23 mouse cellular contexts compared by ENCODE assay signal in the genomic region with DNA sequence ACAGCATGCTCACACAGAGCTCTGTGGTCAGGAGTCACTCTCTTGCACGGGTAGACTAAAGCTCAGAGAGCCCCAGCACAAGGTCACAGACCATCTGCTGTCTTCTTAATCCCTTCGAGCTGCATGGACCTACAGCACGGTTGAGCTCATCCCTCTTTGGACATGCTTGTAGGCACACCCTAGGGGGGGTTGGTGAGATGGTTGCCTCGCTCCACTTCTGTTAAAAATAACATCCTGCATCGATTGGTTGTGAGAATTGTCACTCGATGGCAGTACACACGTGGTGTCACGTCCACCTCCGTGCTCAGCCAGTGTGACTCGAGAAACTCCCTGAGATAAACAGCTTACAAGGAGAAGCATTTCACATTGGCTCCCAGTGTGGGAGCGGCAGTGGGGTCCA. TPM values are rescaled to one million over a fixed set of nuclear protein-coding genes. Genes with fewer than 3 reads are reported as not detected.
"Had no signal": no experiment of that assay in that cellular context is flagged by ENCODE, and none has a peak within 500 bp of the region (broad histone marks: within the 10 kb centered on the region; RNA-seq: fewer than 3 reads in every experiment).

No protein-coding gene starts in this region.

- H3K4me2 ChIP-seq: limb, embryonic 12.5 days; limb, embryonic 15.5 days; liver, embryonic 11.5 days; lung, embryonic 14.5 days; midbrain, embryonic 12.5 days; midbrain, embryonic 15.5 days; neural tube, embryonic 12.5 days; neural tube, embryonic 15.5 days had no signal

- H3K27me3 ChIP-seq: limb, embryonic 12.5 days; limb, embryonic 15.5 days; midbrain, embryonic 12.5 days; midbrain, embryonic 15.5 days; neural tube, embryonic 12.5 days; neural tube, embryonic 15.5 days had no signal

- H3K4me3 ChIP-seq: left cerebral cortex, adult 2 months; limb, embryonic 12.5 days; limb, embryonic 15.5 days; midbrain, embryonic 12.5 days; midbrain, embryonic 15.5 days; neural tube, embryonic 12.5 days; neural tube, embryonic 15.5 days had no signal

- ATAC-seq: liver, postnatal 0 days; lung, postnatal 0 days; midbrain, embryonic 15.5 days had no signal

- H3K9me3 ChIP-seq: limb, embryonic 12.5 days; limb, embryonic 15.5 days; midbrain, embryonic 12.5 days; midbrain, embryonic 15.5 days; neural tube, embryonic 12.5 days; neural tube, embryonic 15.5 days had no signal

- H3K9ac ChIP-seq: limb, embryonic 12.5 days; limb, embryonic 15.5 days; liver, embryonic 14.5 days; liver, postnatal 0 days; lung, embryonic 14.5 days; midbrain, embryonic 12.5 days; midbrain, embryonic 15.5 days; neural tube, embryonic 12.5 days; neural tube, embryonic 15.5 days had no signal

- H3K4me1 ChIP-seq: midbrain, embryonic 12.5 days had no signal

- H3K27ac ChIP-seq: left cerebral cortex, adult 2 months; limb, embryonic 12.5 days; limb, embryonic 15.5 days; liver, embryonic 14.5 days; macrophage; midbrain, embryonic 12.5 days; midbrain, embryonic 15.5 days; neural tube, embryonic 12.5 days; neural tube, embryonic 15.5 days; stomach, postnatal 0 days had no signal

- DNase-seq: kidney, adult 2 months; kidney, postnatal 10 days; kidney, postnatal 36 days; layer of hippocampus, postnatal 36 days; liver, postnatal 0 days; lung, embryonic 14.5 days; right cerebral cortex, postnatal 4 days; thymus, postnatal 25 days had no signal

RNA-seq across cellular contexts. Expression of gene Pgpep1l, which starts 45.2 kb away (rescaled TPM):
- total RNA-seq: megakaryocyte, adult 5-6 weeks had no signal
- polyA plus RNA-seq: kidney, embryonic 14.5 days; limb, embryonic 12.5 days; liver, embryonic 11.5 days; liver, embryonic 14.5 days; liver, postnatal 0 days; lung, embryonic 14.5 days; lung, postnatal 0 days; midbrain, embryonic 12.5 days; midbrain, embryonic 15.5 days; neural tube, embryonic 12.5 days; neural tube, embryonic 15.5 days; stomach, embryonic 14.5 days; stomach, postnatal 0 days had no signal

RNA-seq across cellular contexts. Expression of gene Fam169b, which starts 54.8 kb away (rescaled TPM):
- polyA plus RNA-seq: midbrain, embryonic 15.5 days had no signal
